Mouse (Mus musculus) right cerebral cortex, adult 2 months (tissue): Measurements from ENCODE around the gene Grik3.
A peak's percentile ranks its signal among the peaks of the same experiment; 100 is the strongest.

Experiments
- DNase-seq, 2 experiments: peaks; one replicate each; pipeline ENCODE4 v3.0.0; 2021 to 2022; ENCODE audit warnings: low spot score in 2 of 2

The Grik3 gene

GRCm38 (mm10) chr4:125718429-125719140 lies 228.1 kb downstream of the Grik3 start:
- DNase-seq: no peak

DNA sequence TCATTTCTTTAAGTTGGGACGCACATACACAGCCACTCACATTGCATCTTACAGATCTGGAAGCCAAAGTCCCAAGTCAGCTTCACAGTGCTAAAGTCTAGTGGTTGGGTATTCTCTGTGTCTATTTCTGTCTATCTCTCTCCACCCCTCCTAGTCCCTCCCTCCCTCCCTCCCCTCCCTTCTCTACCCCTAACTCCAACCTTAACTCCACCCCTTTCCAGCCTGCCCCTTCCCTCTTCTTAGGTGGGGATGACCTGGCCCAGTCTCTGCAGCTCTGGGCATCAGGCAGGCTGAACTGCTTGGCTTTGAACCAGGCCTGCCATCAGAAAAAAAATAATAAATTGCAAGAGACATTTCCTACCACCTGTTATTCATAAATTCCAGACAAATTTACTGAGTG lies 235.7 kb downstream of the Grik3 start:
- DNase-seq: no peak

DNA sequence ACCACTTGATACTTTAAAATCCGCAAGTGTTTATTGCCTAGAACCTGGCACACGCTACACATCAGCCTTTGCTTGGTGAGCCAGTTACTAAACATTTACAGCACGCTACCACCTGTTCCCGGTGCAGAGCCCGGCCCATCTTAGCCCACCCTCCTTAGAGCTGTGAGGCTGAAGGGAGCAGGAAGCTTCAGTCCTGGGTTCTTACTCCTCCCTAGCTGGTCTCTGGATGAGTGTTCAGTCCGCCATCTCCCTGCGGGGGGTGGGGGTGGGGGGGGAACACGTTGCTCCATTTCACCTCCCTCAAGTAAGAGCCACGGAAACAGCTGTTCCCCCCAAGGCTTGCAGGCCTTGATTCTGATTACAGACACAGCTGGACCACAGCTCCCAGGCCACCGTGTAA lies 236.5 kb downstream of the Grik3 start:
- DNase-seq: no peak

- no peak for DNase-seq
These were observed 237.1 kb downstream of the Grik3 start for GRCm38 (mm10) chr4:125727626-125728025.

GRCm38 (mm10) chr4:125728091-125728863 lies 237.8 kb downstream of the Grik3 start:
- no peak for DNase-seq

GRCm38 (mm10) chr4:125729305-125730220 lies 239.1 kb downstream of the Grik3 start:
- DNase-seq: peak in 1 of 2 experiments; percentile 18

DNA sequence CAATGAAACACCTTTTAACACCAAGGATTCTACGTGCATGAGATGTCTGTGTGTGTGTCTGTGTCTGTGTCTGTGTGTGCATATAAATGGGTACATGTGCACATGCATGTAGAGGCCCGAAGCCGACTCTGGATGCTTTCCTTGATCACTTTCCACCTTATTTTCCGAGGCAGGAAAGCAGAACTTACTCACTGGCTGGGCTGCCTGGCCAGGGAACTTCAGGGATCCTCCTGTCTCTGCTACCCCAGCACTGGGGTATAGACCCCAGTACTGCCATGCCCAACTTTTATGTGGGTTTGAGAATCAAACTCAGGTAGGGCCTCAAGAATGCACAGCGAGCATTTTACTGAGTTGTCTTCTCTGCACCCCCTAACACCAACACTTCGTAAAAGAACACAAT lies 240.3 kb downstream of the Grik3 start:
- DNase-seq: no peak

- no peak for DNase-seq
These were observed 246.3 kb downstream of the Grik3 start for GRCm38 (mm10) chr4:125736783-125737182.

DNA sequence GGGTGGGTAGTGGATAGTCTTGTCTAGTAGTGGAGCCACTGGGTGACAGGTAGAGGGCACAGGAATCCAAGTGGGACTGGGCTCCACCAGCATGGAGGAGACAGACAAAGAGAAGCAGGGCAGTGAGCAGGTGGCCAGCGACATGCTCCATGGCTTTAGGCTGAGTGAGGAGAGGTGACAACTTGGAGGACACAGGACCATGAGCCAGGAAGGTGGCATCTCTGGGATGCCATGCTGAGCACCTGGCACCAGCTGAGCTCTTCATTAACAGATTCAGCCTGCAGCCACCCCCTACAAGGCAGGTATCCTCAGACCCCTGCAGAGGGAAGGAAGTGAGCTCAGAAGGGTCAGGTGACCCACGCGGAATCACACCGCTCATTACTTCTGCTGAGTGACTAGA lies 248.3 kb downstream of the Grik3 start:
- no peak for DNase-seq

DNA sequence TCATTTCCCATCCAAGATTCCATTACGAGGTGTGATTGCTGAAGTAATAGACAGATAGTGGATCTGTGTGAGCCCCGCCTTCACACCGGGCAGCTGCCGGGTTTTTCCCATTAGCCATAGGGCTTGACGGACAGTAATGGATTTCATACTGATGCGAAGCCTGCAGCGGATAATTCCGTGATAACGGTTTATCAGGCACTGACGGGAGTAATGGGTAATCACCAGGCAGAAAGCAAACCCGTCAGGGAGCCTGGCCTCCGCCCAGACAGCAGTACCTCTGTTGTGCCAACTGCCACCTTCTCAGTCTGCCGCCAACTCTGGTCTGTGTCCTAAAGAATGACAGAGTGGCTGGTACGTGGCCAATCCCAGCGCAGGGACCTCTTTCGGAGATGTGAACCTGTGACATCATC lies 251.7 kb downstream of the Grik3 start:
- no peak for DNase-seq

- DNase-seq: no peak
These were observed 255.4 kb downstream of the Grik3 start for GRCm38 (mm10) chr4:125745902-125746301.

DNA sequence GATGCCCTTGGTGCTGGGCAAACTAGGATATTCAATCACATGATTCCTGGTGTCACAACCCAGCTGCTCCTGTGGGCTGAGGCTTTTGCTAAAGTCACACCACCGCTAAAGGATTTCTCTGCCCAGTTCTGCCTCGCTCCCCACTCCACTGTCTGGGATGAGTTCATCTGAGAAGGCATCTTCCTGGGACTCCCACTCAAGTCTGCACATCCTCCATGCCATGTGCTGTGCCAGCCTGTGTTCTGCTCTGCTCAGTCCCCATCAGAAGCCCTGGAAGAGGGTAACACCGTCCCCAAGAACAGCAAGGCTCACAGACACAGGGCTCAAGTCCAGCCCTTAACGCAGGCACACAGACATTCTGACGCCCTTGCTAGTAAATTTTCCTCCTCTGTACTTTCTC lies 265.9 kb downstream of the Grik3 start:
- DNase-seq: peak; percentile 8 to 17

GRCm38 (mm10) chr4:125760326-125760725 lies 269.8 kb downstream of the Grik3 start:
- DNase-seq: no peak

- no peak for DNase-seq
These were observed 272.6 kb downstream of the Grik3 start for GRCm38 (mm10) chr4:125763056-125763455.
